Mouse (Mus musculus) testis, adult 2 months (tissue): Measurements from ENCODE around the gene Mymx. TPM values are rescaled to one million over a fixed set of nuclear protein-coding genes. Genes with fewer than 3 reads are reported as not detected.
A peak's percentile ranks its signal among the peaks of the same experiment; 100 is the strongest.

Experiments used
- H3K27ac ChIP-seq: fragments of 200-500 bp; 2 replicates; pipeline ENCODE4 v1.5.1; 2012; ENCODE audit warnings: low read depth, low read length; ENCODE audit not compliant: control insufficient read depth, insufficient read depth
- H3K27me3 ChIP-seq: fragments of 200-500 bp; 2 replicates; pipeline ENCODE4 v1.6.1; 2012; ENCODE audit warnings: mild to moderate bottlenecking, low read length, moderate library complexity; ENCODE audit not compliant: control insufficient read depth, insufficient read depth
- H3K36me3 ChIP-seq: fragments of 200-500 bp; 2 replicates; pipeline ENCODE4 v1.6.1; 2012; ENCODE audit warnings: mild to moderate bottlenecking, low read length; ENCODE audit not compliant: control insufficient read depth, insufficient read depth
- H3K4me1 ChIP-seq: fragments of 200-500 bp; 2 replicates; pipeline ENCODE4 v1.6.1; 2012; ENCODE audit warnings: low read length; ENCODE audit not compliant: control insufficient read depth, insufficient read depth
- H3K4me3 ChIP-seq: fragments of 200-500 bp; 2 replicates; pipeline ENCODE4 v1.5.1; 2012; ENCODE audit warnings: low read depth, mild to moderate bottlenecking, low read length, moderate library complexity, mixed read lengths; ENCODE audit not compliant: control insufficient read depth
- CTCF ChIP-seq: fragments of 200-500 bp; IDR thresholded peaks from 2 replicates; pipeline ENCODE4 v1.5.1; 2012; ENCODE audit warnings: low read depth, mild to moderate bottlenecking, inconsistent platforms, low read length, moderate library complexity; ENCODE audit not compliant: control insufficient read depth, insufficient read depth, insufficient replicate concordance
- POLR2A ChIP-seq: fragments of 200-500 bp; IDR thresholded peaks from 2 replicates; pipeline ENCODE4 v1.6.1; 2012; ENCODE audit warnings: low read depth, mild to moderate bottlenecking, inconsistent platforms, low read length, moderate library complexity; ENCODE audit not compliant: control insufficient read depth
- polyA plus RNA-seq: library from polyadenylated mRNA; depleted of rRNA; stranded (reverse); fragments of >200 nt; gene quantifications from 2 replicates; pipeline ENCODE4 v1.2.3, GENCODE M21; 2012; rRNA removed

Gene Mymx
- polyA plus RNA-seq, 1 experiment, result 3.4 TPM

DNA sequence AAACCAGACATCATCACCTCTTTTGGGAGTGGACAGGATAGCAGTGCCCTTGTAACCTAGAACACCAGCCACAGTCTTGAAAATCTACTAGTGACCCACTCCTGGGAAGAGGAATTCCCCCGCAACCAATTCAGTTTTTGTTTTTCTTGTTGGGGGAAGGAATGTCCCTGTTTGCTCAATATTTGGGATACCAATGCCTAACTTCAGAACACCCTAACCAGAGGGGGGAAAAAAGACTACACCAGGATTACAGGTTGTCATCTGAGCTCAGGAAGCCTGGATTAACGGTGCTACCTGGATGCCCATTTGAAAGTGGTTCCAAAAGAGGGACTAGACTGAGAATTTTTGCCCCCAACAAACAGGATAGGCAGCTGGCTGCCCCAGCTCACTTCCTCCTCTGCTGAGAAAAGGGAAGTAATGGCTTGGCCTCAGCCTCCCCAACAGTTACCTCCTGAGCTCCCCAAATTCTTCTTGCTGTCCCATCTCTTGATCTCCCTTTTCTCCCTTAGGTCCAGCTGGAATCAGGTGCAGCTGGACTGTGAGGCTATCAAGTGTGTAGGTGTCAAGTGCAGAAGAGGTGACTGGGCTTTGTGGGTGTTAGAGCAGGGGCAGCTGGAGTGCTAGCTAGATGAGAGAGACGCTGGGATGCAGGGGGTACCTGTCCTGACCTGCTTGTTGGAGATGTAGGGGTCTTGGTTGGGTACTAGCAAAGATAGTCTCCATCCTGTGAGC, 45.2 kb downstream of the Mymx start:
- H3K27me3 ChIP-seq, result no peaks in the 10 kb centered on the region
- no peaks in the 10 kb centered on the region for H3K36me3 ChIP-seq
- H3K4me1 ChIP-seq, result peaks cover 13% of the 10 kb centered on the region
- TF ChIP-seq CTCF (no peak), POLR2A (no peak)
- no peak overlapping the region for H3K27ac ChIP-seq
- H3K4me3 ChIP-seq, result no peak overlapping the region

DNA sequence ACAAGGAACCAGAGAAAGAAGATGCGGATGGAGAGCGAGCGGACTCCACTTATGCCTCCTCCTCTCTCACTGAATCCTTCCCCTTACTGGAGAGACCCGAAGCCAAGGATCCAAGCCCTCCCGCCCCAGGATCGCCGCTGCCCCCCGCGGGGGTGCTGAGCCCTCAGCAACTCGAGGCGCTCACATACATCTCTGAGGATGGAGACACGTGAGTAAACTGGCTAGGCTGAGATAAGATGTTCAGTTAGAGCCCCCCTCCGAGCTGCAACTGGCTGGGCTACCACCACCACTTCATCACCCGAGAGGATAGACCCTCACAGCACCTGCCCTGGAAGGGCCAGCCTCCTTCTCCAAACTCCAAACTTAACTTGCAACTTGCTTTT, 45.8 kb downstream of the Mymx start:
- Histone ChIP-seq H3K27ac (no peak overlapping the region), H3K4me3 (peak overlapping the region; percentile 84), H3K4me1 (peaks cover 13% of the 10 kb centered on the region), H3K36me3 (no peaks in the 10 kb centered on the region), H3K27me3 (no peaks in the 10 kb centered on the region)
- TF ChIP-seq CTCF (no peak), POLR2A (no peak)

DNA sequence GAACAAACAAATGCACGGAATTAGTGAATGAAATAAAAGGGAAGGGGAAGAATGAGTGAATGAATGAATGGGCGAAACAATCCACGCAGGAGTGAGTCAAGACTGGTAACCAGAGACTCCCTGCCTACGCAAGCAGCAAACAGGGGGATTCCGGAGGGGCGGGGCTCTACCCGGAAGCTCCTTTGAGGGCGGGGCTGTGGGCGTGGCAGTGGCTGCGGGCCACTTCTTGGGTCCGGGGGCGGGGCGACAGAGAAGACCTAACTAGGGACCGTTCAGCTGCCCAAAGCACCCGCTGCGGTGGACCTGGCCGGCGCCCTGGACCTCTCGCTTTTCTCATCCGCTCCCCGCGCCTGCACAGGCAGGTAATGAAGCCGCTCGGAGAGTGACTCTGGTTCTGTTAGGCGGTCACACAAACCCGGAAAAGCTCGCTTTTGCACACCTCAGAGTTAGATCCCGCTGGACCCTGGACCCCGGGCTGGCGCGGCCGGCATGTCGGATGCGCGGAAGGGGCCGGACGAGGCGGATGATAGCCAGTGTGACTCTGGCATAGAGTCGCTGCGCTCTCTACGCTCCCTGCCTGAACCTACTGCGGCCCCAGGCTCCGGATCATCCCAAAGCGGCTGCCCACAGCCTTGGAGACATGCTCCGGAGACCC, 46.3 kb downstream of the Mymx start, which contains the start of gene Nfkbie:
Nfkbie (plus strand) TSS at position 252 of the 655 bp plus-strand sequence.
- peak within 1 kb of the TSS; percentile 84 for H3K4me3 ChIP-seq
- H3K4me1 ChIP-seq, result peaks cover 13% of the 10 kb centered on the region
- H3K36me3 ChIP-seq, result no peaks in the 10 kb centered on the region

DNA sequence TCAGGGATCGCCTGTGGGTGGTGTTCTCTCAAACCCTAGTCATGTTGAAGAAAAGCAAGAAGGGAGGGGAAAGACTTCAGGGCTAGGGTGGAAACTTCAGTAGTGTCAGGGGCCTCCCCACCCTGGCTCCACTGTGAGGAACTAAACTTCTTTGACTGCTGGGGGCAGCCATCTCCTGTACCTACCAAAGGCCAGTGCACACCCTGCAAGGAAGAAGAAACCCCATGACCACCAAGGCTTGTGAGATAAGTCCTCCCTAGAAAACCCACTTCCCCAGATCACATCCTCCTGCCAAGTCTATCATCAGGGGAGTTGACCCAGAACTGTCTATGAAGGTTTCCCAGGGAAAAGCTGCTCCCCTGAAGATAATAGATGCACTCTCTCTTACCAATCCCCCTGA, 47.5 kb downstream of the Mymx start:
- no peaks in the 10 kb centered on the region for H3K36me3 ChIP-seq
- H3K4me3 ChIP-seq, result no peak overlapping the region
- no peak overlapping the region for H3K27ac ChIP-seq
- H3K4me1 ChIP-seq, result peaks cover 15% of the 10 kb centered on the region
- H3K27me3 ChIP-seq, result no peaks in the 10 kb centered on the region; the same call in 1 of the 2 replicates
- TF ChIP-seq CTCF (no peak), POLR2A (no peak)

More for the DNA sequence above, 46.3 kb downstream of the Mymx start, which contains the start of gene Nfkbie:
- Histone ChIP-seq H3K27me3 (no peaks in the 10 kb centered on the region), H3K27ac (no peak within 1 kb of the TSS)
- TF ChIP-seq CTCF (no peak), POLR2A (peak; percentile 30)

DNA sequence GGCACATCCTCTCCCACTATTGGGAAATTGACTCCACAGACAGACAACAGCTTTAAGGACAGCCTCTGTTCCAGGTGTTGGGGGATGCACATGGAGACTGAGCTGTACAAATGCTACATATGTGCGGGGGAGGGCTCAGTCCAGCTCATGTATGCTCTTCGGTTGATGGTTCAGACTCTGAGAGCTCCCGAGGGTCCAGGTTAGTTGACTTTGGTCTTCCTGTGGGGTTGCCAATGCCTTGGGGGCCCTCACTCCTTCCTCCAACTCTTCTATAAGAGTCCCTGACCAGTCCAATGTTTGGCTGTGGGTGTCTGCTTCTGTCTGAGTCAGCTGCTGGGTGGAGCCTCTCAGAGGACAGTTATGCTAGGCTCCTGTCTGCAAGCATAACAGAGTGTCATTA, 48.8 kb downstream of the Mymx start:
- Histone ChIP-seq H3K36me3 (no peaks in the 10 kb centered on the region), H3K4me3 (no peak overlapping the region), H3K4me1 (peaks cover 17% of the 10 kb centered on the region), H3K27me3 (peaks cover 4% of the 10 kb centered on the region; the same call in 1 of the 2 replicates), H3K27ac (no peak overlapping the region)
- no peak for TF ChIP-seq POLR2A
- TF ChIP-seq CTCF, result no peak

DNA sequence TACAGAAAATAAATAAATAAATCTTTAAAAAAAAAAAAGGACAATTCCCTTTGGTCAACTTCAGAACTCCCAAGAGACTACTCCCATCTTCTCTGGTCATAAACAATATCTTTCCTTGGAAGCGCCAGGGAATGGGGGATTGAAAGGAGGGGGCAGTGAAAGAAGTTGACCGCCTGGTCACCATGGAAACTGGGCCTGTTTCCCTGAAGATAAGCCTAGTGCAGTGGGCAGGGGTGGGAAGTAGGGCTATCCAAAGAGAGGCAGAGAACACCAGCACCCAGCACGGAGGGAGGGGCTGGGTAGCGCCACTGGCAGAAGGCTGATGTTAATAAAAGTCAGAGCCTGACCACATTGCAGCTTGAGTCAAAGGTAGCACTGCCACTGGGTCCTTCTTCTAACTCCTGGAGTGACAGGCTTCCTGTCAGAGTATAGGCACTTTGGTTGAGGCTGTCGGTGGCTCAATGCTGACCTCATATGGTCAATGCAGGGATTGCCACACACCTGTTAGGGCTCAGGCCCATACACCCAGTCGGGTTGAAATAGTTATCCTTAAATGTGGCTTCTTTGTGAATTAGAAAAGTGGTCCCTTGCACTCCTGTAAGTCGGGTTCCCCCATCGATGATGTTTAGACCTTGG, 50.0 kb downstream of the Mymx start:
- Histone ChIP-seq H3K4me1 (peaks cover 17% of the 10 kb centered on the region), H3K27ac (no peak overlapping the region), H3K4me3 (no peak overlapping the region), H3K36me3 (no peaks in the 10 kb centered on the region), H3K27me3 (peaks cover 4% of the 10 kb centered on the region; the same call in 1 of the 2 replicates)
- TF ChIP-seq POLR2A, result 0 out of 2 replicates have a peak, but pooled peaks have one; percentile 13
- TF ChIP-seq CTCF, result peak; percentile 71; the same call in 1 of the 2 replicates

DNA sequence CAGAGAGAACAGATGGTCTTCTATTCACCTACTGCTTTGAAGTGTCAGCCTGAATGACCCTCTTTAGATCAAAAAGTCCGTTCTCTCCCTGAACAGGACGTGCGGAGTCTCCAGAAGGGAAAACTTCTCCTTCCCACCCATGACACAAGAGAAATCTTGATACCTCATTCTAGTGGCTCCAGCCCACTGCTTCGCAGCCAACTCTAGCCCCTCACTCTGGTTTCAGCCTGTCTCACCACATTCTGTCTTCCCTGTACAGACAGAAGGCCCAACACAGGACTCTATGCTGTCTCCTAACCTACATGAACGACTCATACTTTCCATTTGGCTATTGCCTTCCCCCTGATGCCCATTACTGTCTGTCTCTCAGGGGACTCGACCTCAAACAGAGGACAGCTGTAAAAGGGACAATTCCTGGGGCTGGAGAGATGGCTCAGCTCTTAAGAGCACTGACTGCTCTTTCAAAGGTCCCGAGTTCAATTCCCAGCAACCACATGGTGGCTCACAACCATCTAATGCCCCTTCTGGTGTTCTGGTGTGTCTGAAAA, 50.6 kb downstream of the Mymx start:
- peaks cover 17% of the 10 kb centered on the region for H3K4me1 ChIP-seq
- no peaks in the 10 kb centered on the region for H3K36me3 ChIP-seq
- H3K27me3 ChIP-seq, result peaks cover 4% of the 10 kb centered on the region; the same call in 1 of the 2 replicates
- no peak overlapping the region for H3K27ac ChIP-seq
- TF ChIP-seq CTCF (no peak), POLR2A (no peak)
- no peak overlapping the region for H3K4me3 ChIP-seq

Other genes starting within 250 kb of the Mymx start
- 9.3 and 9.8 TPM in 2 replicates for gene Cdc5l, start 168.4 kb downstream of the Mymx start, polyA plus RNA-seq
- gene Spats1, start 126.7 kb downstream of the Mymx start, polyA plus RNA-seq, result 22.7 and 23.3 TPM in 2 replicates
- 19.3 and 23.4 TPM in 2 replicates for gene Aars2, start 95.3 kb downstream of the Mymx start, polyA plus RNA-seq
- gene Tcte1, start 78.7 kb downstream of the Mymx start, polyA plus RNA-seq, result 261 and 281 TPM in 2 replicates
- 0.35 and 0.37 TPM in 2 replicates for gene Tmem151b, start 52.4 kb downstream of the Mymx start, polyA plus RNA-seq
- 0.83 and 0.95 TPM in 2 replicates for gene Nfkbie, start 46.4 kb downstream of the Mymx start, polyA plus RNA-seq
- gene Slc35b2, start 38.2 kb downstream of the Mymx start, polyA plus RNA-seq, result 26.6 and 35.6 TPM in 2 replicates
- 99.1 and 109 TPM in 2 replicates for gene Hsp90ab1, start 28.8 kb downstream of the Mymx start, polyA plus RNA-seq
- 138 and 143 TPM in 2 replicates for gene Slc29a1, start 2.5 kb downstream of the Mymx start, polyA plus RNA-seq
- 28.2 and 28.4 TPM in 2 replicates for gene Capn11, start 57.2 kb upstream of the Mymx start, polyA plus RNA-seq
- gene Mrpl14, start 84.2 kb upstream of the Mymx start, polyA plus RNA-seq, result 15.4 and 18.8 TPM in 2 replicates
- 5.4 and 6.4 TPM in 2 replicates for gene Tmem63b, start 84.8 kb upstream of the Mymx start, polyA plus RNA-seq
- gene 1600014C23Rik, start 131.7 kb upstream of the Mymx start, polyA plus RNA-seq, result 0.36 and 0.79 TPM in 2 replicates